Mouse (Mus musculus): ENCODE data around the gene Ogdh.

DNA sequence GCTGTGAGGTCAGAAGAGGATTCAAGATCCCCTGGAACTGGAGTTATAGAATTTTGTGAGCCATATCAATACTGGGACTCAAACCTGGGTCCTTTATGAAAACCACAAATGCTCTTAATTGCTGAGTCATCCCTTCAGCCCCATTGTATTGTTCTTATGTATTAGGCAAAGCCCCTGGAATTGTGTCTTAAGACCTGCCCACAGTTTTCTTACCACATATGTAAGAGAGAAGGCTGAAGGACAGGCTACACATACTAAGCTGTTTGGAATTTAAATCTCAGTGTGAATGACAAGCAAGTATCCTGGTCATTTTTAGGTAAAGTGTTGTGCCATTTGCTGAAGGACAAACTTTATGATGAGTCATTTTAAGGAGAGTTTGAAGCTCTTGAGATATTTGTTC lies 4.6 kb downstream of the Ogdh start:
- no peak for TF ChIP-seq CTCF (IDR thresholded peaks at IDR 0.05; ENCODE audit: extremely low read depth, insufficient read depth, low read length)
- TF ChIP-seq POLR2A (IDR thresholded peaks at IDR 0.05; ENCODE audit: extremely low read depth, insufficient read depth, low read length), result no peak
